Mouse (Mus musculus) T-cell, adult 2 months (primary cell): ENCODE data around the gene Lrsam1.
"Not testable (repeated sequence)": the region's sequence is repeated elsewhere in the genome, so short reads cannot be mapped to it uniquely, and the experiment has no call there.

Experiments
- DNase-seq: peaks from one replicate; pipeline ENCODE4 v3.0.0; 2022; ENCODE audit warnings: low spot score

The Lrsam1 gene

DNA sequence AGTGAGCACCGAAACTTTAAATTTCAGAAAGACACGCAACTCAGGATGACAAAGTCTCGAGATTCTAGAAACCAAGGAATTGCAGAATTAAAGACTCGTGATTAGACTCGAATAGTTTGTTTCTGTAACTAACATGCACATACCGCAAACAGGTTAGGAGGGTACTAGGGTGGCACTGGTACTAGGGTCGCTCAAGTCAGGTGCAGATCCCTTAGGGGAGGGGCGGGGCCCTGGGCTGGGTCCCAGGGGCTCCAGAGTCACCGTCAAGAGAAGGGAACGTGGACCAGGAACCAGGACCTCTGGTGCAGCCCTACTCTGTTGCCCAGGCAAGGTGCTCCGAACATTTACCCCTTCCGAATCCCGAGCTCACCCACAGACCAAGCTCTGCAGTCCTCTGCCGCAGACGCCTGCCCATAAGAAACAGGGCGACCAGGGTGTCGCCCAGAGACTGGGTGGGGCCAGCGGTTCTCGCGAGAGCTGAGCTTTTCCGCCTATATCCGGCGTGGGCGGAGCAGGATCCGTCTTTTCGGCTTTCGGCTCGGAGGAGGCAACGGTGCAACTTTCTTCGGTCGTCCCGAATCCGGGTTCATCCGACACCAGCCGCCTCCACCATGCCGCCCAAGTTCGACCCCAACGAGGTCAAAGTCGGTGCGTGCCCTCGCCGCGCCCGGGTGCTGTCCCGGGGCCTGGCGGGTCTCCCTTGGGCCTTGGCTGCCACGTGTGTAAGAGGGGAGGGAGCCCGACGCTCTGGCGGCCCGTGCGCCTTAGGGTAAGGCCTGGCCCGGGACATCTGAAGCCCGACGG, at the start of gene Lrsam1, which contains the start of gene Rpl12:
TSS of gene Lrsam1 (minus strand) at position 423 of the 804 bp plus-strand sequence.
TSS of gene Rpl12 (plus strand) at position 368 of the 804 bp plus-strand sequence.
- DNase-seq: peak; percentile 94

DNA sequence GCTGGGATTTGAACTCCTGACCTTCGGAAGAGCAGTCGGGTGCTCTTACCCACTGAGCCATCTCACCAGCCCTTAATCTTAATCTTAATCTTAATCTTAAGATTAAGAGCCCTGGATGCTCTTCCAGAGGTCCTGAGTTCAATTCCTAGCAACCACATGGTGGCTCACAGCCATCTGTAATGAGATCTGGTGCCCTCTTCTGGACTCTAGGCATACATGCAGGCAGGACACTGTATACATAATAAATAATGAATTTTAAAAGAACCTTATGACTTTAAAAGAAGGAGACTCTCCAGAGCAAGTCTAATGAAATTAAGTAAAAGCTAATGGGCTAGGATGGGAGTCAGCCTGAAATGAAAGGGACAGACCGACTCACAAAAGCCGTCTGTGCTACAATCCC, 47.6 kb upstream of the Lrsam1 start:
- not testable (repeated sequence) for DNase-seq

- no peak for DNase-seq
Measured at GRCm38 (mm10) chr2:33005041-33005440, 43.6 kb upstream of the Lrsam1 start.

DNA sequence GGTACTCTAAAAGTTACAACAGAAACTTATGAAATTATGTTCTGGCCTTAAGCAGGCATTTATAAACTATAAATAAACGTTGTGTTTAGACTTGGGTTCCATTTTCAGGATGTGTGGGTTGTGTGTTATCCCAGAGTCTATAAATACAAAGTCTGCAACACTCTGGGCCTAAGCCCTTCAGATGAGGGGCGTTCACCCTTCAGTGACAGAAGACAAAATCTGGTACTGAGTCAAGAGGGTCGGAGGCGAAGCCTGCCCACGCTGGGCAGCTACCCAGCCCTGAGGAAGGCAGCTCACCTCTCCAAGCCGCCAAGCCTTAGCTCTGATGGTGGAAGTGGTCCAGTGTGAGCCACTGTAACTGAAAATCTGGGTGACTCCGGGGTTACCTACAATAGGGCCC, 40.7 kb upstream of the Lrsam1 start:
- DNase-seq: no peak

DNA sequence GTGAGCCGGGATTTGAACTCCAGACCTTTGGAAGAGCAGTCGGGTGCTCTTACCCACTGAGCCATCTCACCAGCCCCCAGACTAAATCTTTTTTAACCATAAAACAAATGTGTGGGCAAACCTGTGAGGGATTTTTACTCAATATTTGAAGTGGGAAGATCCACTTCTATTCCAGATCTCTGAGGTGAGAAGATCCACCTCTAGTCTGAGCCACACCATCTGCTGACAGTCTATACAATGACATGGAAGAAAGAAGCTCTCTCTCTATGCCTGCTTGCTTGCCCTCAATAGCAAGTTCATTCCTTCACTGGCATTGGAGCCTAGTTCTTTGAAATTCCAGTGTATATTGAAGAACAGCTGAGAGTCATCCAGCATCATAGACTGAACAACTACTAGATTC, 38.3 kb upstream of the Lrsam1 start:
- DNase-seq: no peak

DNA sequence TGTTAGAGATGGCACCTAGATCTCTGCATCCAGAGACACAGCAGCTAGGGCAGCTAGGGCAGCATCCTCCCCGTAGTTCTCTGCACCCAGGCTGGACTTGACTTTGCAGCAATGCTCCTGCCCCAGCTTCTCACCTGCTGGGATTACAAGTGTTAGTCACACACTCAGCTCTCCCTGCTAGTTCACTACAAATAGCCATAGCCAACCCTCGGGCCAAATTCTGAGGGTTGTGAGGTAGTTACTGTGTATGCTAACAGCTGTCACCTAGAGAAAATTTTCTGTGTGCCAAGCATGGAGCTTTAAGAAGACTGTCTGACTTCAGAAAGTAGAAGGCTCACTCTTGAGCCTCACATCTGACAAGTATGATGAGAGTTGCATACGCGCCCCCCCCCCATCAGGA, 36.4 kb upstream of the Lrsam1 start:
- no peak for DNase-seq

GRCm38 (mm10) chr2:32997081-32997480, 35.7 kb upstream of the Lrsam1 start:
- DNase-seq: no peak

GRCm38 (mm10) chr2:32992130-32992529, 30.7 kb upstream of the Lrsam1 start:
- DNase-seq: no peak

- DNase-seq: peak; percentile 23
Measured at GRCm38 (mm10) chr2:32990167-32990832, 28.9 kb upstream of the Lrsam1 start.

GRCm38 (mm10) chr2:32989376-32989775, 28.0 kb upstream of the Lrsam1 start:
- no peak for DNase-seq

DNA sequence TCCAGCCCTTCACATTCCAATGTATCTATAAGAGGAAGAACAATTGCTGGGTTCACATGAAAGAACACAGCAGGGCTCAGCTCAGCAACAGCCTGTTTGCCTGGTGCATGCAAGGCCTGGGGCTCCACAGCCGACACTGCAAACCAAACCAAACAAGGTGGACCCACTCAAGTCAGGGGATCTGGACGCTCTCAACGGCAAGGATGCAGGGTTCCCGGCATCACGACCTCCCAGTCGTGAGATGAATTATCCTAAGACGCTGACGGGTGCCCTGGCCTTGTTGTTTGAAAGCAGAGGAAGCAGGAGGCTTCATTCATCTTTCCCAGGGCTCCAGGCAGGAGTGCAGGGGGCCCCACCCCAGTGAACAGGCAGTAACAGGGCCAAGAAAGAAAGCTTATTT, 24.4 kb upstream of the Lrsam1 start:
- no peak for DNase-seq

DNA sequence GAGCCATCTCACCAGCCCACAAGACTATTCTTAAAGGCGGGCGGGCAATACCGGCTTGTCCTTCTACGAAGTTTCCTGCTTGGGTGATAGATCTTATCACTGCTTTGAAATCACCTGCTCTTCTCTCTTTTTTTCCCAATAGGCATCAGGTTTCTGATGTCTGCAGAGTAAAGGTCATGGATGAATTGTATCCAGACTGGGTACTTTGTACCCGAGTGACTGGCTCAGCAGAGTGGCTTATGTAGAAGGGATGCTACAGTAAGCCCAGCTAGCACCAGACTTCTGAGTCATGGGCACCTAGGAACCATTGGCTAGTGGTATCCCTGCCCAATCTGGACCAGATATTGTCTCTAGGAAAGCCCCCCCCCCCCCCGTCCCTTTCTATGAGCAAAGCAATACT, 22.2 kb upstream of the Lrsam1 start:
- no peak for DNase-seq

- no peak for DNase-seq
Measured at GRCm38 (mm10) chr2:32982700-32983099, 21.3 kb upstream of the Lrsam1 start.

DNA sequence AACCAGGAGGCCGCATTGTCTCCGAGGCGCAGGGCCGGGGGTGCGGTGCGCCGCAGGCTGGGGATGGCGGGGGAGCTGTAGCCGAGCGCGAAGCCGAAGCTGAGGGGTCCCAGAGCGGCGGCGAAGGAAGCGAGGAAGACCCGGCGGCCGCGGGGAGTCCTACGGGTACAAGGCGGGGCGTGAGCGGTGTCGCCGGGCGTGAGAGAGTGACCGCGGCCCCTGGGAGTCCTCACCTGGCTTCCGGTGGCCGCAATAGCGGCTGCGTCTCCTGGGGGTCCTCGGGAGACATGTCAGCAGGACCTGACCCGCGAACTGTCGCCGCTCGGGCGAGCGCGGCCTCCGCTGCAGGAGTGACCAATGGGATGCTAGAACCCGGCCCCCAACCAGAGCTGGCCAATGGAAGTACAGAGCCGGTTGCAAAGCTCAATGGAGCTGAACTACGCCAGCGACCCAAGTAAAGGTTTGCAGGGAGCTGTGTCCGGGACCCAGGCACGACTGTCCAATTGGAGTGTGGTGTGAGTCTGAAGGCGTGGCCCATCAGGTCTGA, 20.4 kb upstream of the Lrsam1 start, which contains the start of gene Slc2a8:
TSS of gene Slc2a8 (minus strand) at position 359 of the 547 bp plus-strand sequence.
- DNase-seq: peak; percentile 81

DNA sequence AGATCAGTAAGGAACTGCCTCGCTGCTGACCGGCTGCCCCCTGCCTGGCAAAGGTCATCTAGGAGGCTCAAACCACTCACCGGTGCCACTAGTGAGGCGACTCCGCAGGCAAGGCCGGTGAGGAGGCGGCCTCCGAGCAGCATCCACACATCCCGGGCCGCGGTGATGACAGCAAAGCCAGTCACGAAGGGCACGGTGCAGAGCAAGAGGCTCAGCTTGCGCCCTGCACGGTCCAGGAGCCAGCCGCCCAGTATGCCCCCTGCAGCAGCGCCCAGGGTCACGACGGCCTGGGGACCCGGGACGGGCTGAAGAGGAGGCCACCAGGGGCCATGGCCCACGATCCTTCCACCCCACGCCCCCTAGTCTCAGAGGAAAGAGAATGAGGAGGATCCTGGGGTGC, 19.9 kb upstream of the Lrsam1 start:
- no peak for DNase-seq

DNA sequence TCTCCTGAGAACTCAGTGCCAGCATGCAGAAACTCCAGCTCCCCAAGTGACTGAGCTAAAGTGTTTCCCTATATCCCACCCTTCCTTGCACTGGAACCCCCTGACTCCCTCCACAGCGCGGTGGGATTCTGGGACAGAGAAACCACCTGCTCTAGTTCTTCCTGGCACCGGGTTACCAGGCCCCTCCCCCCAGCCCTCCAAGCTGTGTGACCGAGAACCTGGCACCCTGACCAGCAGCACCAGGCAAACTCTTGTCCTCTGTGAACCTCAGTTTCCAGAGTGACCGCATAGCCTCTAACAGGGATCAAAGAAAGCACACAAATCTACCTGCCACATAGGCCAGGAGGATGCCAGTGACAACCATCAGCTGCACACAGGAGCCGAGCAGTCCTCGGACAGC, 18.3 kb upstream of the Lrsam1 start:
- DNase-seq: no peak

DNA sequence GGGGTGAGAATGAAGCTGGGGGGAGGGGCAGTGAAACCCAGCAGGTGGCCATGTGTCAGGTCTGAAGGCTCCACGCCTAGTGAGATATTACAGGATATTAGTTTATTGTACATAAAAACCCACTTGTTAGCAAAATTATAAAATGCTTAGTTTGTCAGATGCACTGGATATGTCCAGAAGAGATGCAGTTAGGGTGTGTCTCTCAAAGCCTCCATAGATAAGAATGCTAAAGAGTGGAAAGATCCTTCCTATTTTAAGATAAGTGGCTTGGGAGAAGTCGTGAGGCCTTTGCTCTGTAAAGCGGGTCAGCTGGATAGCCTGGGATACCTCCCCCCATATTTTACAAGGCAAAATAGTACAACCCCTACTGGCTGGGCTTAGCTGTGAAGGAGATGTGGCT, 17.3 kb upstream of the Lrsam1 start:
- DNase-seq: no peak

DNA sequence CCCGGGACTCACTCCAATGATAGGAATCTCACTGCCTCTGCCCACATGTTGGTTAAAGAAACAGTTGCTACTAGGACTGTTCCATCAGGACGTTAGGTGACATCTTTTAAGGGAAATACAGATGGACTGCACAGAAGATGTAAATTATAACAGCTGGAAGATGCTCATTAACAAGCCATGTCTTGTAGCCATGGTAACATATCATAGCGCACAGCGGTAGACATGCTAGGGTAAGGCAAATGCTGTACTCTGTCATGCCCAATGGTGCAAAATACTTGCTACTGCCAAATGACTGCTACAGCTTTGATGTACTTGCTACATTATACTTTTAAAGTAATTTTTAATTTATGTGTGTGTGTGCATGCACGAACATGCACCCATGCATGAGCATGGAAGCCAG, 15.7 kb upstream of the Lrsam1 start:
- no peak for DNase-seq

DNA sequence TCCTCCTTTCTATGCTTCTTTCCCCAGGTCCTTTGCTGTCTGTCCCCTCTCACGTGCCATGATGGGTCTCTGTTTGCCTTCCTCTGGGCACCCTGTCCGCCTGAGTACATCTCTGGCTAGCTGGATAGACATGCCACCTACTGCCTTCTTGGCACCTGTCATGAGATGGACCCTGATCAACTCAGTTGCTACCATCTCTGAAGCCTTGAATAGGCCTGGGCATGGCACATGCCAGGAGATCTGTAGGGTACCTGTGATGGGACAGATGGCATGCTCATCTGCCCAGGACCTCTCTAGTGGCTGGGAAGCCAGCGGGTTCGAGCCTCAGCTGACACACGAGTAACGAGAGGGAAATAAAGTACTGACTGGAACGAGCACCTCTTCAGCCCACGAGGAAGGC, 12.8 kb upstream of the Lrsam1 start:
- DNase-seq: no peak

- no peak for DNase-seq
Measured at GRCm38 (mm10) chr2:32971235-32971634, 9.8 kb upstream of the Lrsam1 start.

- no peak for DNase-seq
Measured at GRCm38 (mm10) chr2:32969326-32969725, 7.9 kb upstream of the Lrsam1 start.

DNA sequence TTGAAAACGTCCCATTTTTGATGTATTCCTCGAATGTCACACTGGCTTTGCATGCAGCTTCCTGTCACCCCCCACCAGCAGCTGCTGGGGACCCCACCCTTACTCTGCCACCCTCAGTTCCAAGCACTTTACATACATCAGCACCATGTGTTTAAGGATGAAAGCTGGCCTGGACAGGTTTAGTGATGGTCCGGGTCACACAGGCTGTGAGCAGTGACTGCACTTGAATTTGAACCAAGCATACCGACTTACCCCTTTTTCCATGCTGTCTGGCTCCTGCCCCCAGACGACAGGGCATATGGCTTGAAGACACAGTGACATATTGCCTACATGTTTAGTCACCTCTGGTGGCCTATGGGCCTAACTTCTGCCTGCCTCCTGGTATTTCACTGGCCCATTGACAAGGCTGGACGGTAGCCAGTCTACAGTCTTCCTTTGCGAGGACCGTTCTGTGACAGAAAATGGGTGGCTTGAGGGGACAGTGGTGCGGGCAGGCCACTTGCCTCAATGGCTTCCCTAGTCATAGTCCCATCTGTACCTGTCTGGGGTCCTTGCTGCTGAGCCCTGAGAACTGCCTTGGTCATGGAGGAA, 6.7 kb upstream of the Lrsam1 start:
- no peak for DNase-seq
